Mouse (Mus musculus): ENCODE data around the gene Rslcan18. TPM values are rescaled to one million over a fixed set of nuclear protein-coding genes. Genes with fewer than 3 reads are reported as not detected.

Rslcan18 gene
- polyA plus RNA-seq, 1 experiment from 2014 or later, result 0.37 TPM

DNA sequence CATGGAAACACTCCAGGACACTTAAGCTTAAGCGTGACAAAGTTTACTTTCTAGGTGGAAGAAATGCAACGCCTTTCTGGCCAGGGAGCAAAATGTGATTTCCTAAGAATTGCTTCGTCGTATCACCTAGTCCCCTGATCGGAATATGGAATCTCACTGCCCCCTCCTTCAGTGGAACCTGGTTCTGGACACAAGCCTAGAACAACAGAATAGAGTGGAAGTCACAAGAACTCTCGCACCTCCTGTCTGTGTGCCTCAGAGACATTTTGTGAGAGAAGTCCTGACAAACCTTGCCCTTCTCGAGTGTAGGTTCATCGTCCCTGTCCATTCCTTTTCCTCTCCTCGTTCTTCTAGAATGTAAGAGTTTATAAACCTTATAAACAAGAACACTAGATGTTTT lies 8.4 kb downstream of the Rslcan18 start:
- H3K4me3 ChIP-seq (ENCODE audit: low read length), result peak overlapping the region; percentile 92
- peak overlapping the region; percentile 97 for H3K27ac ChIP-seq (ENCODE audit: low read length)

GRCm38 (mm10) chr13:67097876-67098275 lies 18.2 kb downstream of the Rslcan18 start, which contains the start of gene Zfp708:
TSS of gene Zfp708 (minus strand) at chr13:67097976.
- no peaks in the 10 kb centered on the region for H3K27me3 ChIP-seq (ENCODE audit: control insufficient read depth, insufficient read depth, low read length)
- H3K4me3 ChIP-seq (ENCODE audit: low read length), result no peak within 1 kb of the TSS
- H3K9ac ChIP-seq (ENCODE audit: low read length), result no peak within 1 kb of the TSS
- 89% methylated on average over 10 of the region's 10 CpGs for WGBS
- ATAC-seq (replicated peaks; ENCODE audit: extremely low read depth, insufficient read depth, low FRiP score), result no peak
- no peaks in the 10 kb centered on the region for H3K4me1 ChIP-seq (ENCODE audit: control insufficient read depth, insufficient read depth, low read length)
- peaks cover 11% of the 10 kb centered on the region for H3K36me3 ChIP-seq (ENCODE audit: control insufficient read depth, insufficient read depth)
- no peak within 1 kb of the TSS for H3K27ac ChIP-seq (ENCODE audit: low read length)
- no peak within 1 kb of the TSS for H3K4me2 ChIP-seq (ENCODE audit: low read depth, low read length)
- H3K9me3 ChIP-seq (replicated peaks; ENCODE audit: control insufficient read depth, low read length), result no peaks in the 10 kb centered on the region

More for the DNA sequence above, 8.4 kb downstream of the Rslcan18 start:
- Histone ChIP-seq H3K36me3 (ENCODE audit: control insufficient read depth, insufficient read depth) (peaks cover 8% of the 10 kb centered on the region), H3K9ac (ENCODE audit: low read length) (peak overlapping the region; percentile 92), H3K9me3 (replicated peaks; ENCODE audit: control insufficient read depth, low read length) (no peaks in the 10 kb centered on the region; the same call in 1 of the 2 replicates), H3K4me1 (ENCODE audit: control insufficient read depth, insufficient read depth, low read length) (peaks cover 6% of the 10 kb centered on the region), H3K27me3 (ENCODE audit: control insufficient read depth, insufficient read depth, low read length) (no peaks in the 10 kb centered on the region), H3K4me2 (ENCODE audit: low read depth, low read length) (peak overlapping the region; percentile 88)
- 51% methylated on average over 9 of the region's 9 CpGs for WGBS
- ATAC-seq (replicated peaks; ENCODE audit: extremely low read depth, insufficient read depth, low FRiP score), result no peak

- Histone ChIP-seq H3K36me3 (ENCODE audit: control insufficient read depth, insufficient read depth) (no peaks in the 10 kb centered on the region), H3K4me2 (ENCODE audit: low read depth, low read length) (no peak overlapping the region), H3K9me3 (replicated peaks; ENCODE audit: control insufficient read depth, low read length) (no peaks in the 10 kb centered on the region), H3K27me3 (ENCODE audit: control insufficient read depth, insufficient read depth, low read length) (no peaks in the 10 kb centered on the region), H3K4me3 (ENCODE audit: low read length) (no peak overlapping the region), H3K4me1 (ENCODE audit: control insufficient read depth, insufficient read depth, low read length) (no peaks in the 10 kb centered on the region), H3K9ac (ENCODE audit: low read length) (no peak overlapping the region), H3K27ac (ENCODE audit: low read length) (no peak overlapping the region)
- ATAC-seq (replicated peaks; ENCODE audit: extremely low read depth, insufficient read depth, low FRiP score), result no peak
- 70% methylated on average over 1 of the region's 1 CpGs for WGBS
These were observed 25.9 kb downstream of the Rslcan18 start for GRCm38 (mm10) chr13:67090154-67090553.

DNA sequence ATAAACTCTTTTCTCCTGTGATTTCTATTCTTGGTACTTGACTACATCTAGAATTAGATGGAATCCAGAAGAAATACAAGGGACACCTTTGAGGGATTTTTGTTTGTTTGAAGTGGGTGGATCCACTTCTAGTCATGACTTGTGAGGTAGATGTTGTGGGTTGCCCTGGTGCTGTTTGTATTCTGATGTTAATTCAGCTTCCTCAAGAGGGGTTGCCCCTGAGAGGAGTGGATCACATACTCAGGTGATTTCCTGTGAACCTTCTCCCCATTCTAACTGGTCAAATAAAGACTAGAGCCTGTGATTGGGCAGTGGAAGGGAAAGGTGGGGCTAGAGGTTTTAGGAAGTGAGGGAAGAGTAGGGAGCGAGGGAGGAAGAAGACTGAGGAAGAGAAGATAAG lies 34.1 kb downstream of the Rslcan18 start:
- no peak for ATAC-seq (replicated peaks; ENCODE audit: extremely low read depth, insufficient read depth, low FRiP score)
- peak overlapping the region; percentile 80 for H3K9ac ChIP-seq (ENCODE audit: low read length)
- H3K27ac ChIP-seq (ENCODE audit: low read length), result peak overlapping the region; percentile 95
- H3K4me3 ChIP-seq (ENCODE audit: low read length), result peak overlapping the region; percentile 79; the same call in 1 of the 2 replicates
- peak overlapping the region; percentile 90 for H3K4me2 ChIP-seq (ENCODE audit: low read depth, low read length)
- H3K36me3 ChIP-seq (ENCODE audit: control insufficient read depth, insufficient read depth), result peaks cover 6% of the 10 kb centered on the region; the same call in 1 of the 2 replicates
- H3K4me1 ChIP-seq (ENCODE audit: control insufficient read depth, insufficient read depth, low read length), result peaks cover 6% of the 10 kb centered on the region
- no peaks in the 10 kb centered on the region for H3K9me3 ChIP-seq (replicated peaks; ENCODE audit: control insufficient read depth, low read length)
- H3K27me3 ChIP-seq (ENCODE audit: control insufficient read depth, insufficient read depth, low read length), result no peaks in the 10 kb centered on the region
- 58% methylated on average over 1 of the region's 1 CpGs for WGBS

DNA sequence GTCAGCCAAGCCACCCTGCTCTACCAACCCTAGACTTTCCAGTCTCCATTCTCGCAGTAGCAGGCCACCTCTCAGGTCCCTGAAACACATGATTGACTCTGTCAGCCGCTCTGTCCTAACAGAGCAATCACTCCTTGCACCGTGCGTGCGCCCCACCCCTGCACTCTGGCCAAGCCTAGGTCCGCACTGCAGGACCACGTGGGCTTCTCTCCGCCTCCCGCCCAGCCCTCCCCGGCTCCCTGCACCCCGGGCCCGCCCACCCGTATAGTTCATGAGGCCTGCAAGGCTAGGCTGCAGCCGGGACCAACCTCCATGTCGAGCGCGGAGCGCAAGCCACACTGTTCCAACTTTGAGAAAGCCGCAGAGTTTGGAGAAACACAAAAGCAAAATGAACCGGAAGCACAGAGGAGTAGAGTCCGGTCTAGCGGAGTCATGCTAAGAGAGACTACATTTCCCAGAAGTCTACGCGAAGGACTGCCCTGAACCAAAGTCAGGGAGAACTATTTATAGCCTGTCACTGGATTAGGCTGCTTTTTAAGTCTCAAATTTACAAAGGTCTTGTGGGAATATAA lies 34.8 kb downstream of the Rslcan18 start:
- Histone ChIP-seq H3K9ac (ENCODE audit: low read length) (peak overlapping the region; percentile 80), H3K4me3 (ENCODE audit: low read length) (peak overlapping the region; percentile 79), H3K4me2 (ENCODE audit: low read depth, low read length) (peak overlapping the region; percentile 90), H3K36me3 (ENCODE audit: control insufficient read depth, insufficient read depth) (peaks cover 7% of the 10 kb centered on the region; the same call in 1 of the 2 replicates), H3K27ac (ENCODE audit: low read length) (peak overlapping the region; percentile 95), H3K27me3 (ENCODE audit: control insufficient read depth, insufficient read depth, low read length) (no peaks in the 10 kb centered on the region), H3K9me3 (replicated peaks; ENCODE audit: control insufficient read depth, low read length) (no peaks in the 10 kb centered on the region), H3K4me1 (ENCODE audit: control insufficient read depth, insufficient read depth, low read length) (peaks cover 6% of the 10 kb centered on the region)
- WGBS, result under 1% methylated on average over 24 of the region's 24 CpGs
- peak; percentile 99 for ATAC-seq (replicated peaks; ENCODE audit: extremely low read depth, insufficient read depth, low FRiP score)

GRCm38 (mm10) chr13:67077244-67077643 lies 38.8 kb downstream of the Rslcan18 start:
- ATAC-seq (replicated peaks; ENCODE audit: extremely low read depth, insufficient read depth, low FRiP score), result no peak
- no peaks in the 10 kb centered on the region for H3K27me3 ChIP-seq (ENCODE audit: control insufficient read depth, insufficient read depth, low read length)
- WGBS, result 98% methylated on average over 2 of the region's 2 CpGs
- H3K4me2 ChIP-seq (ENCODE audit: low read depth, low read length), result no peak overlapping the region
- H3K9me3 ChIP-seq (replicated peaks; ENCODE audit: control insufficient read depth, low read length), result peaks cover 10% of the 10 kb centered on the region
- H3K36me3 ChIP-seq (ENCODE audit: control insufficient read depth, insufficient read depth), result peaks cover 24% of the 10 kb centered on the region
- no peak overlapping the region for H3K27ac ChIP-seq (ENCODE audit: low read length)
- H3K4me3 ChIP-seq (ENCODE audit: low read length), result no peak overlapping the region
- no peak overlapping the region for H3K9ac ChIP-seq (ENCODE audit: low read length)
- H3K4me1 ChIP-seq (ENCODE audit: control insufficient read depth, insufficient read depth, low read length), result peaks cover 6% of the 10 kb centered on the region

DNA sequence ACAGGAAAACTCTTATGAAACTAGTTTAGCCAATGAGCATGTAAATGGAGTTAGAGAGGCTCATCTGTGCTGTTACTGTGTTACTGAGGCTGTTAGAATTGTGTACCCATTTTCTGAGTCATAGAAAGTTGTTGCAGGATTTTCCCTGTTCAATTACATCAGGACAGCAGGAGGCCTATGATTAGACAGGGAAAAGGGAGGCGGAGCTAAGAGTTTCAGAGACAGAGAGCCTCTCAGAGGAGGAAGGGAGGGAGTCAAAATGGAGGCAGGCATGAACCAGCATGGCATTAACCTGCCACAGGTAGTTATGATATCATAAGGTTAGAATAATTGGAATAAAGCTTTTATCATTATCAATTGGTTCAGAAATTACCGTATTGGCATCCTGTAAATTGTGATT lies 43.3 kb downstream of the Rslcan18 start:
- no peaks in the 10 kb centered on the region for H3K4me1 ChIP-seq (ENCODE audit: control insufficient read depth, insufficient read depth, low read length)
- H3K4me2 ChIP-seq (ENCODE audit: low read depth, low read length), result no peak overlapping the region
- WGBS, result 84% methylated on average over 2 of the region's 2 CpGs
- H3K27ac ChIP-seq (ENCODE audit: low read length), result no peak overlapping the region
- H3K36me3 ChIP-seq (ENCODE audit: control insufficient read depth, insufficient read depth), result peaks cover 49% of the 10 kb centered on the region
- no peak overlapping the region for H3K9ac ChIP-seq (ENCODE audit: low read length)
- peaks cover 24% of the 10 kb centered on the region for H3K9me3 ChIP-seq (replicated peaks; ENCODE audit: control insufficient read depth, low read length)
- H3K4me3 ChIP-seq (ENCODE audit: low read length), result no peak overlapping the region
- no peak for ATAC-seq (replicated peaks; ENCODE audit: extremely low read depth, insufficient read depth, low FRiP score)
- no peaks in the 10 kb centered on the region for H3K27me3 ChIP-seq (ENCODE audit: control insufficient read depth, insufficient read depth, low read length)

- no peaks in the 10 kb centered on the region for H3K4me1 ChIP-seq (ENCODE audit: control insufficient read depth, insufficient read depth, low read length)
- H3K27ac ChIP-seq (ENCODE audit: low read length), result no peak overlapping the region
- H3K27me3 ChIP-seq (ENCODE audit: control insufficient read depth, insufficient read depth, low read length), result no peaks in the 10 kb centered on the region
- WGBS, result 79% methylated on average over 8 of the region's 8 CpGs
- no peak for ATAC-seq (replicated peaks; ENCODE audit: extremely low read depth, insufficient read depth, low FRiP score)
- peaks cover 16% of the 10 kb centered on the region for H3K36me3 ChIP-seq (ENCODE audit: control insufficient read depth, insufficient read depth)
- peaks cover 7% of the 10 kb centered on the region for H3K9me3 ChIP-seq (replicated peaks; ENCODE audit: control insufficient read depth, low read length)
- H3K4me3 ChIP-seq (ENCODE audit: low read length), result no peak overlapping the region
- H3K4me2 ChIP-seq (ENCODE audit: low read depth, low read length), result no peak overlapping the region
- H3K9ac ChIP-seq (ENCODE audit: low read length), result no peak overlapping the region
These were observed 50.7 kb downstream of the Rslcan18 start for GRCm38 (mm10) chr13:67065386-67065785.

DNA sequence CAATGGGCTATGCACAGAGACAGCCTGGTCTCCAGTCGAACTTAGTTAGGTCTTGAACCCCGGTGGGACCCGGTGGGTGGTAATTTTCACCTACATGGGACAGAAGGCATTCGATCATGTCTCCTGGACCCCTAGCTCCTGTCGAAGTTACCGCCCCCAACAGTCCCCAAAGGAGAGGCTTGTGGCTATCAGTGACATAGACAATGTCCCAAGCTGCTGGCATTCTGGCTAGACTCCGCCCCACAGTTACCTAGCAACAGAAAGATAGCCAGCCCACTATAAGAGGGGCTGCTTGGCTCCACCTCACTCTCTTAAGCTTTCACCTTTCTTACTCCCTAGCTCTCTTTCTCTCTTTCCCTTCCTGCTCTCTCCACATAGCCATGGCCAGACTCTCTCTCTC lies 53.6 kb downstream of the Rslcan18 start:
- H3K9ac ChIP-seq (ENCODE audit: low read length), result no peak overlapping the region

More for the DNA sequence above, 53.6 kb downstream of the Rslcan18 start:
- no peak overlapping the region for H3K27ac ChIP-seq (ENCODE audit: low read length)
- no peak overlapping the region for H3K4me3 ChIP-seq (ENCODE audit: low read length)
- no peak for ATAC-seq (replicated peaks; ENCODE audit: extremely low read depth, insufficient read depth, low FRiP score)
- peaks cover 5% of the 10 kb centered on the region for H3K4me1 ChIP-seq (ENCODE audit: control insufficient read depth, insufficient read depth, low read length)
- H3K9me3 ChIP-seq (replicated peaks; ENCODE audit: control insufficient read depth, low read length), result no peaks in the 10 kb centered on the region
- WGBS, result 52% methylated on average over 7 of the region's 7 CpGs
- no peaks in the 10 kb centered on the region for H3K36me3 ChIP-seq (ENCODE audit: control insufficient read depth, insufficient read depth)
- H3K27me3 ChIP-seq (ENCODE audit: control insufficient read depth, insufficient read depth, low read length), result no peaks in the 10 kb centered on the region
- H3K4me2 ChIP-seq (ENCODE audit: low read depth, low read length), result no peak overlapping the region
